Mouse (Mus musculus) midbrain, embryonic 11.5 days (tissue): Measurements from ENCODE around the gene Gm26602. TPM values are rescaled to one million over a fixed set of nuclear protein-coding genes. Genes with fewer than 3 reads are reported as not detected.
"Not testable (repeated sequence)": the region's sequence is repeated elsewhere in the genome, so short reads cannot be mapped to it uniquely, and the experiment has no call there.

Experiments used
- ATAC-seq: fragments of 200-750 bp; cut with Nextera tagmentation; 2 replicates; pipeline ENCODE4 v1.8.0; 2017; ENCODE audit warnings: moderate TSS enrichment, moderate library complexity; ENCODE audit not compliant: low FRiP score
- DNase-seq: peaks from one replicate; pipeline ENCODE4 v3.0.0; 2015; ENCODE audit warnings: low spot score; ENCODE audit errors: missing footprints
- H3K27ac ChIP-seq: fragments of 300-500 bp; sonication (generic); 2 replicates; pipeline ENCODE4 v1.5.1; 2014; ENCODE audit warnings: low read depth, low read length
- H3K27me3 ChIP-seq: fragments of 300-500 bp; sonication (generic); 2 replicates; pipeline ENCODE4 v1.6.1; 2014; ENCODE audit warnings: mild to moderate bottlenecking, low read length, moderate library complexity, mixed read lengths; ENCODE audit not compliant: control insufficient read depth, insufficient read depth
- H3K36me3 ChIP-seq: fragments of 300-500 bp; sonication (generic); 2 replicates; pipeline ENCODE4 v1.6.1; 2014; ENCODE audit warnings: mild to moderate bottlenecking, low read length, moderate library complexity, mixed read lengths; ENCODE audit not compliant: control insufficient read depth, insufficient read depth
- H3K4me1 ChIP-seq: fragments of 300-500 bp; sonication (generic); 2 replicates; pipeline ENCODE4 v1.6.1; 2014; ENCODE audit warnings: low read length; ENCODE audit not compliant: control insufficient read depth, insufficient read depth
- H3K4me2 ChIP-seq: fragments of 300-500 bp; sonication (generic); 2 replicates; pipeline ENCODE4 v1.6.1; 2014; ENCODE audit warnings: mild to moderate bottlenecking, moderate library complexity
- H3K4me3 ChIP-seq: fragments of 300-500 bp; sonication (generic); 2 replicates; pipeline ENCODE4 v1.5.1; 2014; ENCODE audit warnings: low read depth, low read length
- H3K9ac ChIP-seq: fragments of 300-500 bp; sonication (generic); 2 replicates; pipeline ENCODE4 v1.6.1; 2014; ENCODE audit warnings: low read length
- H3K9me3 ChIP-seq: fragments of 300-500 bp; sonication (generic); 2 replicates; pipeline ENCODE4 v1.6.1; 2016; ENCODE audit warnings: low read length; ENCODE audit not compliant: control insufficient read depth
- WGBS: fragments of 180-500 bp; shearing (Covaris S2); extraction: QIAGEN DNeasy Blood & Tissue Kit; methylation state at CpG from one replicate; pipeline ENCODE4 v1.1.7; 2014; 5-methylcytosine and 5-hydroxymethylcytosine counted together
- polyA plus RNA-seq: library from polyadenylated mRNA; unstranded; fragments of >200 nt; fragmentation: Nextera tagmentation; extraction: Ambion mirVana; gene quantifications from 2 replicates; pipeline ENCODE4 v1.2.1, GENCODE M21; 2014

Gm26602 gene
- polyA plus RNA-seq, 1 experiment from 2014 or later = 20.6 TPM

GRCm38 (mm10) chr10:79881981-79882380, 28.7 kb upstream of the Gm26602 start:
- Histone ChIP-seq H3K4me1 (peaks cover 4% of the 10 kb centered on the region; the same call in 1 of the 2 replicates), H3K27me3 (peaks cover 19% of the 10 kb centered on the region), H3K36me3 (no peaks in the 10 kb centered on the region), H3K27ac (no peak overlapping the region), H3K4me3 (0 out of 2 replicates have a peak overlapping the region, but pooled peaks have one; percentile 5), H3K9ac (0 out of 2 replicates have a peak overlapping the region, but pooled peaks have one; percentile 34), H3K9me3 (no peaks in the 10 kb centered on the region), H3K4me2 (peak overlapping the region; percentile 15; the same call in 1 of the 2 replicates)
- DNase-seq (no peak), ATAC-seq (peak; percentile 49; the same call in 1 of the 2 replicates)
- 6% methylated on average over 22 of the region's 22 CpGs for WGBS

- Histone ChIP-seq H3K9ac (no peak overlapping the region), H3K27ac (no peak overlapping the region), H3K9me3 (no peaks in the 10 kb centered on the region), H3K27me3 (peaks cover 19% of the 10 kb centered on the region), H3K4me2 (no peak overlapping the region), H3K4me3 (no peak overlapping the region), H3K4me1 (peaks cover 4% of the 10 kb centered on the region; the same call in 1 of the 2 replicates), H3K36me3 (no peaks in the 10 kb centered on the region)
- ATAC-seq = peak; percentile 47
- DNase-seq = peak; percentile 98
- 15% methylated on average over 22 of the region's 22 CpGs for WGBS
These were observed 27.2 kb upstream of the Gm26602 start for GRCm38 (mm10) chr10:79883297-79884084.

GRCm38 (mm10) chr10:79884446-79884845, 26.2 kb upstream of the Gm26602 start:
- peaks cover 19% of the 10 kb centered on the region for H3K27me3 ChIP-seq
- ATAC-seq = no peak
- 69% methylated on average over 4 of the region's 4 CpGs for WGBS
- H3K4me2 ChIP-seq = no peak overlapping the region
- DNase-seq = no peak
- H3K4me1 ChIP-seq = peaks cover 4% of the 10 kb centered on the region; the same call in 1 of the 2 replicates
- no peaks in the 10 kb centered on the region for H3K36me3 ChIP-seq
- no peak overlapping the region for H3K4me3 ChIP-seq
- H3K9ac ChIP-seq = no peak overlapping the region
- no peaks in the 10 kb centered on the region for H3K9me3 ChIP-seq
- H3K27ac ChIP-seq = no peak overlapping the region

- DNase-seq, H3K9me3 ChIP-seq: not testable (repeated sequence)
- H3K27me3 ChIP-seq = peaks cover 19% of the 10 kb centered on the region
These were observed 25.7 kb upstream of the Gm26602 start for GRCm38 (mm10) chr10:79884938-79885337.

GRCm38 (mm10) chr10:79886054-79886453, 24.6 kb upstream of the Gm26602 start, which contains the start of gene Elane:
Elane (plus strand) TSS chr10:79886247.
- H3K4me2 ChIP-seq = no peak within 1 kb of the TSS
- ATAC-seq (no peak), DNase-seq (no peak)
- no peak within 1 kb of the TSS for H3K4me3 ChIP-seq
- peaks cover 4% of the 10 kb centered on the region; the same call in 1 of the 2 replicates for H3K4me1 ChIP-seq
- H3K27ac ChIP-seq = no peak within 1 kb of the TSS
- peaks cover 16% of the 10 kb centered on the region for H3K27me3 ChIP-seq
- H3K9me3 ChIP-seq = no peaks in the 10 kb centered on the region
- H3K9ac ChIP-seq = no peak within 1 kb of the TSS
- WGBS = 86% methylated on average over 6 of the region's 6 CpGs
- no peaks in the 10 kb centered on the region for H3K36me3 ChIP-seq

More at GRCm38 (mm10) chr10:79884938-79885337, 25.7 kb upstream of the Gm26602 start:
- not testable (repeated sequence) for H3K9ac ChIP-seq, H3K27ac ChIP-seq, H3K4me2 ChIP-seq, H3K4me3 ChIP-seq, H3K4me1 ChIP-seq, ATAC-seq, H3K36me3 ChIP-seq
- WGBS = 84% methylated on average over 2 of the region's 3 CpGs

- WGBS = 84% methylated on average over 8 of the region's 8 CpGs
- Histone ChIP-seq H3K27me3 (peaks cover 14% of the 10 kb centered on the region), H3K4me1 (peaks cover 4% of the 10 kb centered on the region; the same call in 1 of the 2 replicates), H3K4me2 (no peak overlapping the region), H3K9ac (no peak overlapping the region), H3K9me3 (no peaks in the 10 kb centered on the region), H3K27ac (no peak overlapping the region), H3K4me3 (no peak overlapping the region), H3K36me3 (no peaks in the 10 kb centered on the region)
- DNase-seq (no peak), ATAC-seq (no peak)
These were observed 24.0 kb upstream of the Gm26602 start for GRCm38 (mm10) chr10:79886611-79887010.

GRCm38 (mm10) chr10:79889386-79889785, 21.3 kb upstream of the Gm26602 start:
- DNase-seq = no peak

GRCm38 (mm10) chr10:79890670-79891069, 20.0 kb upstream of the Gm26602 start, which contains the start of gene Cfd:
Cfd (plus strand) TSS chr10:79890853.
- peaks cover 3% of the 10 kb centered on the region; the same call in 1 of the 2 replicates for H3K36me3 ChIP-seq
- whole genome bisulfite sequencing = 45% methylated on average over 5 of the region's 5 CpGs
- H3K27me3 ChIP-seq = no peaks in the 10 kb centered on the region
- no peaks in the 10 kb centered on the region for H3K4me1 ChIP-seq
- no peak within 1 kb of the TSS for H3K27ac ChIP-seq
- ATAC-seq (no peak), DNase-seq (no peak)
- no peak within 1 kb of the TSS for H3K9ac ChIP-seq
- no peaks in the 10 kb centered on the region for H3K9me3 ChIP-seq
- H3K4me3 ChIP-seq = no peak within 1 kb of the TSS
- H3K4me2 ChIP-seq = no peak within 1 kb of the TSS

More at GRCm38 (mm10) chr10:79889386-79889785, 21.3 kb upstream of the Gm26602 start:
- Histone ChIP-seq H3K4me3 (no peak overlapping the region), H3K27ac (no peak overlapping the region), H3K4me2 (no peak overlapping the region), H3K27me3 (no peaks in the 10 kb centered on the region), H3K36me3 (no peaks in the 10 kb centered on the region), H3K9ac (no peak overlapping the region), H3K9me3 (no peaks in the 10 kb centered on the region), H3K4me1 (no peaks in the 10 kb centered on the region)
- 97% methylated on average over 2 of the region's 2 CpGs for WGBS
- no peak for ATAC-seq

- H3K4me1 ChIP-seq, H3K27me3 ChIP-seq, H3K36me3 ChIP-seq, H3K27ac ChIP-seq, H3K9me3 ChIP-seq, H3K4me3 ChIP-seq, H3K9ac ChIP-seq, H3K4me2 ChIP-seq: not testable (repeated sequence)
- WGBS = 44% methylated on average over 22 of the region's 22 CpGs
- peak; percentile 99 for DNase-seq
- ATAC-seq = peak; percentile 61
These were observed 18.1 kb upstream of the Gm26602 start for GRCm38 (mm10) chr10:79892451-79893118.
